Mouse (Mus musculus): Measurements from ENCODE around the gene Gm5615.

Gene Gm5615

DNA sequence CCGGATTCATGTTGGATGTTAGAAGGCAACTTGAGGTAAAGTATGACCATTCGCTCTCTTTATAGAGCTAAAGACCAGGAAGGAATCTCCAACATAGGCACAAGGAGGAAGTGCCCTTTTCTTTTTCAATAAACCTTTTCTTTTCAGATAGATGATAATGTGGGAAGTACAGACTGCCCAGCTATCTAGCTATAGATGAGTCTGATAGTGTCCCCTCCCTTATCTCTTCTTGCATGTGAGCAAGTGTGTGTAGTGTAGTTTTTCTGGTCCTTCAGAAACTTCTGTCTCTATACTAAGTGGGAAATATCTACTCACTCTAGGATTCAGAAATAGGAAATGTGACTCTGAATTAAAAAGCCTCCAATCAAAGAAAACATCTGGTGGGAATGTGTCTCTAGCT lies at the start of gene Gm5615:
Gm5615 (minus strand) TSS at position 101 of the 400 bp plus-strand sequence.
- DNase-seq (ENCODE audit: low read depth), result no peak

DNA sequence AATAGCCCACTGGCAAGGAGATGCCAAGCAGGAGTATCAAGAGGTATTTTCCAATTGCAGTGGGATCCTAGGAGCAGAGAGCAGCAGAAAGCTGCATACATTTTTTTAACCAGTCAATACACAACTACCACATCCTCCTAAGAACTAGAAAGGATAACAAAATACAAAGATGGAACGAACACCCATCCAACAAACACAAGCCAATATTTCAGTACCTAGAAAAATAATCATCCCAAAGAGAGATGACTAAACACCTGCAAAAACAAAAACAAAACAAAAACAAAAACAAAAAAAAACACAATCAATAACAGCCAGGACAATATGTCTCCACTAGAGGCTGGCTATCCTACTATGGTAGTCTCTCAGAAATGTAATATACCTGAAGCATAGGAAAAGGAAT lies 40.8 kb upstream of the Gm5615 start, which contains the start of gene Gm17689:
Gm17689 (minus strand) TSS at position 101 of the 400 bp plus-strand sequence.
- DNase-seq (ENCODE audit: low read depth), result no peak

DNA sequence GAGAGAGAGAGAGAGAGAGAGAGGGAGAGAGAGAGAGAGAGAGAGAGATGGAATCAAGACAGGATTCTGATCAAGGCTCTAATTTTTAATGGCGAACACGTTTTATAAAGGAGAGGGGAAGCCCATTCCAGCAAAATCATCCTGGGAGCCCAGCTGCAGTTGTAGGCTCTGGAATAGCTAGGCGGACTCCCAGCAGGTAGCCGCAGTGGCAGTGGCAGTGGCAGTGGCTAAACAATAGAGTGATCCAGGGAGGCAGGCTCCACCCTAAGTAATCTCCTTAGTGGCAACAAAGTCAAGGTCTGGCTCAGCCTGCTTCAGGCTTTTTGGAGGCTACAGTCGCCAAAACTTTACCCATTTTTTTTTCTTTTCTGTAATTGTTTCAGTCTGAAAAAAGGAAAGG lies 37.6 kb downstream of the Gm5615 start:
- no peak for DNase-seq (ENCODE audit: low read depth)

DNA sequence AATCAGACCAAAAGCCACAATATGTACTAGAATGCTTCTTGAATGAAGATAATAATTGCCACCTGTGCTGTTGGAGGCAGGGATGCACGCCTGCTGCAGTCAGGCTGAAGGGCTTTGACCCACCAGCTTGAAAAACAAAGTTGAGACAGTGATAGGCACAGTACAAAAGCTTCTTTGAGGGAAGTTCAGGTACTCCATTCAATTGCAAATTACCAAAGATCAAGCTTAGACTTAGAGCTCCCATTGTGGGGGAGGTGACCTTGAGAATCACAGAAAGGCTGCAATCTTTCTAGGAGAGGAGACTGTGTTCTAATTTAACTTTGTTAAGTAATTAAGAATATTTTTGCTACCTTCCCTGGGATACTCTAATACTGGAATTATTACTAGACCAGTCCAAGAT lies 45.9 kb downstream of the Gm5615 start:
- DNase-seq (ENCODE audit: low read depth), result no peak

DNA sequence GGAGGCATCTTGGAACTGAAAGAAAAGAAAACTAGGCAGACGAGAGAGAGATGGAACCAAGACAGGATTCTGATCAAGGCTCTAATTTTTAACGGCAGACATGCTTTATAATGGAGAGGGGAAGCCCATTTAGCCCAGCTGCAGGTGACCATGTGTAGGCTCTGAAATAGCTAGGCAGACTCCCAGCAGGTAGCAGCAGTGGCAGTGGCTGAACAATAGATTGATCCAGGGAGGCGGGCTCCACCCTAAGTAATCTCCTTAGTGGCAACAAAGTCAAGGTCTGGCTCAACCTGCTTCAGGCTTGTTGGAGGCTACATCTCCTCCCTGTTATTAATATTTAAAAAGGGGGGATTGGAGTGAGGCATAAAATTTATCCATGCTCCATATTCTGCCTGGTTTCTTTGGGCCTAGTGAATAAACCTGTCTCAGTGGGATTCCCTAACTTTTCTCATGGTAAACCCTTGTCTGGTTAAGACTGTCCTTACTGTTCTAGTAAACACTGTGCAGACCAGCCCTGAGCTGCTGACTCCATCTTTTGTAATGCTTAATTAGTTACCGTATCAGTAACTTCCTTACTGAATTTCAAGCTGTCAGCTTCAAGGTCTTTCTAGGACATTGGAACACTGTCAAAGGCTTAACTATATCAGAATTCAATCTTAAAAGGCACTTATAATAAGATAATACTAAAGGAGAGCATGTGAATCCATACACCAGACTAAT lies 47.1 kb downstream of the Gm5615 start:
- no peak for DNase-seq (ENCODE audit: low read depth)

Data from c-Kit-positive CD71-negative TER-119-negative erythroid progenitor cells, embryonic 14.5 days (primary cell).